Mouse (Mus musculus) layer of hippocampus, postnatal 36 days (tissue): ENCODE results near the gene Tnf. TPM values are rescaled to one million over a fixed set of nuclear protein-coding genes. Genes with fewer than 3 reads are reported as not detected.
A peak's percentile ranks its signal among the peaks of the same experiment; 100 is the strongest.

Source experiments
- DNase-seq, 2 experiments: peaks; one replicate each; pipeline ENCODE4 v3.0.0; 2022
- total RNA-seq, 2 experiments: library from RNA; stranded (reverse); gene quantifications; 2 replicates each; pipeline ENCODE4 v1.2.3; 2021

Tnf gene
- total RNA-seq, 2 experiments from 2014 or later = not detected

DNA sequence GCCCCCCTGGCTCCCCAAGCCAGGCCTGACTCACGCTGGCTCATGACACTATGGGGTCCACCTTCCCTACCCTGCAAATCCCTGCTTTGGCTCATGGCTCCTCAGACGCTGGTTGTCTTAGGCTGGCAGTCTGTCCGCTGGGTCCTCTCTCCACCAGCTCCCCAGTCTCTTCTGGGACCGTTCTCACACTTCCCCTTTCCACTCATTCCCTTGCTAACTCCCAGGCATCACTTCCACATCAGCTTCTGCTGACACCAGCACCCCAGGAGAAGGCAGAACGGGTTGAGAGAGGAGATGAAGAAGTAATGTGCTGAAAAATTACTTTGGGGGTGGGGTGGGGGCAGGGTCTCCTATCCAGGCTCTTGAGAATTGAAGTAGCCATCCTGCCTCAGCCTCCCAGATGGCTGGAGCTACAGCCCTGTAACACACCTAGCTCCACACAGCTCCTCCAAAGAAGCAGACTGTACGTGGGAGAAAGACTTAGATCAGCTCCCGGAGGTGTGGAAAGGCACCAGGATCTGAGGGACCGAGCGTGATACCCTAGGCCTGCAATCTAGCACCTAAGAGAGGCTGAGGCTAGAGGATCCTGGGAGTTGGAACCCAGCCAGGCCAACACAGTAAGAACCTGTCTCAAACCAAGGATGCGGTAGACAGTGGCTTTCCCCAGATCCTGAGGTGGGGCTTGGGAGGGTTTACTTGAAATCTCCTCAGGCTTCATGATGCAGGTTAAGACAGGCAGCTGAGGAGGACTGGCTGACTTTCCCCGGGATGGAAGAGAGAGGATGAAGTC, 29.2 kb downstream of the Tnf start:
- no peak for DNase-seq

DNA sequence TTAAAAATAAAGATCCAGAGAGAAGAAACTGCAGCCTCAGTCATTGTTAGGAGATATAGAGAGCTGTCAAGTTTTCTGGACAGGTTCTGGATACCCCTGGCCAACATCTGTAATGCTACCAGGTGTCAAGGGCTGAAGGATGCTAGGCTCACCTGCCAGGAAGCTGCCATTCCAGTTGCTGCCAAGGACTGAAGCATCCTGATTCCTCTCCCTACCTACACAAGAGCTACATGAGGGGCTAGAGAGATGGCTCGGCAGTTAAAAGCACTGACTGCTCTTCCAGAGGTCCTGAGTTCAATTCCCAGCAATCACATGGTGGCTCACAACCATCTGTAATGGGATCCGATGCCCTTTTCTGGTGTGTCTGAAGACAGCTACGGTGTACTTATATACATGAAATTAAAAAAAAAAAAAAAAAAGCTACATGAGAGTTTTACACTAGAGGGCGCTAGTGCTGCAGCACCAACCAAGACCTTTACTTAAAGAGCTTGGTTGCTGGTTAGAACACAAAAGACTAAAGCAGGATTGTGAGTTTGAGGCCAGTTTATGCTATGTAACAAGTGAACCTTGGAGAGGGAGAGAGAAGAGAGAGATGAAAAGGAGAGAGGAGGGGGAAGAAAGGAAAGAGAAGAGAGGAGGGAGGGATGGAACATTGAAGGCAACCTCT, 33.1 kb downstream of the Tnf start:
- DNase-seq = no peak

DNA sequence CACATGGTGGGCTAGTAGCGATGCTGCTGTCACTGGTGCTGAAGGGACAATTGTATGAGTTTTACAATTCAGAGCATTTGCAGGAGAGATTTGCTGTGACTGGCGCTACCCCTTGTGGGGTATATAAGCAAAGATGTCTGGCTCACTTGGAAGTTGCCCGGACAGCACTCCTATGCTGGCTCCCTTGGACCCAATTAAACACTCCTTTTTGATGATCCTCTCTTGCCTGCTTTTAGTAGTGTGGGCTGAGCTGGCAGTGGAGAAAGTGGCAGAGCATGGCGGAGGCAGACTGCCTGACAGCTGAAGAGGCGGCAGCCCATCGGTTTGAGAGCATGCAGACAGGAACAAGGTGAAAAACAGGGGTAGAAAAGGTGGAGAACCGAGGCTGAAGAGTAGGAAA, 34.0 kb downstream of the Tnf start:
- no peak for DNase-seq

DNA sequence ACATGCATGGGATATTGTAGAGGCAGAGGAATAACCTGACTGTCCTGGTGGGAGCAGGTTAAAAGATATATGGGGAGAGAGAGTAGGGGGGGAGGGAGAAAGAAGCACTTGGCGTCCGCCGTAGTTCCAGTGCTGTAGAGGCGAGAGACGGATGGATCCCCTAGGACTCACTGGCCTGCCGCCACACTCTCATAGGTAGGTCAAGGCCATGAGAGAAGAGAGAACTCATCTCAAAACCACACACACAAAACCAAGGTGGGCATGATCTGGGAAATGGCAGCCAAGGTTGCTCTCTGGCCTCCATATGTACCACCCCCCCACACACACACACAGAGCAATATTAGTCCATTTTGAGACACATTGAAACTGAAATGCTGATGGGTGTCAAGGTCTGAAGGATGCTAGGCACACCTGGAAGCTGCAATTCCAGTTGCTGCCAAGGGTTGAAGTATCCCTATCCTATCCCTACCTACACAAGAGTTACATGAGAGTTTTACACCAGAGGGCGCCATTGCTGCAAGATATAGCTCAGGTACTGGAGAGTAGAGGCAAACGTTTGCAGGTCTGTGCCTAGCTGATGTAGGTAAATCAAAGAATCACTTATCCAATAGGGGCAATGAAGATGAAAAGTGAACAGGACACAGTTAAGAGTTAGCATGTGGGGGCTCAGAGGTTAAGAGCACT, 35.3 kb downstream of the Tnf start:
- no peak for DNase-seq

DNA sequence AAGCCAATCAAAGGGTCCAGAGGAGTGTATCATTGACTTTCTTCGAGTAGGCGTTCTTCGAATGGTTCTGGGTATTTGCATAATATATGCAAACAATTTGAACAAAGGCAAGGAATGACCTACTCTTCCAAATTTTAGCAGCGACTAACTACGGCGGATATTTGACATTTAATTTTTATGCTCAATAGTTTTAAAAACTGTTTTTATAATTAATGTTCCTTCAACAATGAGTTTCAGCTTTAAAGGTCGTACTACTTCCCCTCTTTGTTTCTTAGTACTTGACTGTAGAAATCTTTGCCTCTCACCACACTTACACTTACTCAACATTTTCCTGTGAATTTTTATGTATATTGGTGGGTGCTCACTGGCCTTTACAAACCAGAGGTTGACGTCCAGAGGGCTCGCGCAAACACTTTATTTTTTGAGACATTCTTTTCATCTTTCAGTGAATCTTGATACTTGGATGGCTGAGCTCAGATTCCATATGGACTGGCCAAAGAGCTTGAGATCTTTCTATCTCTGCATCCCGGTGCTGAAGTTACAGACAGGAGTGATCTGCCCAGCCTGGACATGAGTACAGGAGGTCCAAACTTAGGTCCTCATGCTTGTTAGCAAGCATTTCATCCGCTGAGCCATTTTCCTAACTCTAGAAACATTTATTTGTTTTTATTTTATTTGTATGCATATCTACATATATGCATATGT, 36.2 kb downstream of the Tnf start:
- DNase-seq = no peak

DNA sequence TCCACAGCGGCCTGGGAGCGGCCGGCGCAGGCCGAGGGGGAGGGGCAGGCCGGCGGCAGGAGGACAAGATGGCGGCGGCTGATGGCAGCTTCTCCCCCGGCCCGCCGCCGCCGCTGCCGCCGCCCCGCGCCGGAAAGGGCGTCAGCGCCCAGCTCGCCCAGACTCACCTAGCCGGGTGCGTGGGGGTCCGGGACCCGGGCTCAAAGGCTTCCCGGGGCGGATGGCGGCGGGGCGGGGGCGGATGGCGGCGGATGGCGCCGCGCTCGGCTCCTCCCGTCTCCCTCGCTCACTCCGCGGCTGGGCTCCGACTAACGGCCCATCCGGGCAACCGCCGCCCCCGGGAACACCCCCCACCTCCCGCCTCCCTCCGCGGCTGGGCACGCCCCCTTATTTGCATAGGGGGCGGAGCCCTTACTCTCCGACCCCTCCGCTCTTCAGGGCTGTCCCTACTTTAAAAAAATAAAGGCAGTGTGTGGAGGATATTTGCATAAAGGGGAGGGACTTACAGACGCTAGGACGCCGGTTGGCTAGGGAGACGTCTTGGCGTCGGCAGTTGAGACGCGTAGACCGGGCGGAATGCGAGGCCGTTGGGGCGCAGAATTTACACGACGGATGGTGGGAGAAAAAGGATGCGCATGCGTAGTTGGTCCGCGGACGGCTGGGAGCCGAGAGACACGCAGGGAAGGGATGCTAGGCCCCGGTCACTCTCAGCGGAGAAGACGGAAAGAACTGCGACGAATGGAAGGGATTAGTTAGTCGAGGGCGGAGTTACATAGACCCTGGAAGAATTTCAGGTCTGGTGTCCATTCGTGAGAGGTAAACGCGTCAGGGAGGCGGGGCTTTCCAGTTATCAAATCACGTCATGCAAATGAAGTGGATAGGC, 37.0 kb downstream of the Tnf start, which contains the start of gene Prrc2a:
Gene Prrc2a, minus strand, starts transcription at position 330 of the 883 bp plus-strand sequence.
- DNase-seq = peak; percentile 99

DNA sequence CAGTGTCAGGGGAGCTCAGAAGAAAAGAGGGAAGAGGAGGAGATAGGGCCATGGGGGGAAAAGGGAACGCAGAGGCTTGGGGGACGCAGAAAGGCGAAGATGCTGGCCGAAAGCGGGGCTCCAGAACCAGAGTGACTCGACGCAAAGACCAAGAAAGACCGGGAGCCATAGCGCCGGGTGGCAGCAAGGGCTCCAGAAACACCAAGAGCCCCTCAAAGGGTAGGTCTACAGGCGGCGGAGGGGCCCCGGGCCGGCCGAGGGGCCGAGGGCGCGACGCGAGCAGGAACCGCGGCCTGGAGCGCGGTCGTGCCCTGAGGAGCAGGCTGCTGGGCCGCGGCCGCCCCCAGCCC, 37.6 kb downstream of the Tnf start:
- no peak for DNase-seq

DNA sequence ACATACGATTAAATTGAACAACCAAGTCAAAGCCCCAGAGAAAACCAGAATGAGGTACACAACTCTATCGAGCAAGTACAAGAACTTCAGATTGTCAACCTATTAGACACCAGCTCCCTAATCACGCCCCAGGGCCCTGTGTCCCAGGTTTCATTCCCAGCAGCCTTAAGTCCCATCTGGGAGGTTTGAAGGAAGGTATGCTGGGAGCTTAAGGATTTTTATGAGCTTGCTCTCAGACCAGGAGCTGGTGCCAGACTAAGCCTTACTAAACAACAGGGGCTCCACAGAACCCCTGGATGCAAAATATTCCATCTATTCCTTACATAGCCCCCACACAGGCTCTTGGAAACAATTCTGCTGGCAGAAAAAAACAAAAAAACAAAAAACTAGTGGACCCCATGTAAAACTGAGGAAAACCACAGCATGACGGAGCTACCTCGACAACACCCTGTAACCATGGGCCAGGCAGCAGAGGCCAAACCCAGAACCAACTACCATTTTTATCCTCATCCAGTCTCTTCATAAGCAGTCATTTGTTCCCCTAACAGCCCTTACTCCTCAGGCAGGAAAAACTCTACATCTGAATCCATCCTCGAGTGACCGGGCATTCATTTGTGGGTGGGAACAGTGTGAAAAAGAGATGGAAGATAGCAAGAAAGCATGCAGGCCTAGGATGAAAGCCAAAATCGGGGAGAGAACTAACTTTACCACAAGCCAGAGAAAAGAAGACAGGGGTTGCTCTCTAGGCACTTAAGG, 38.3 kb downstream of the Tnf start:
- DNase-seq = no peak

DNA sequence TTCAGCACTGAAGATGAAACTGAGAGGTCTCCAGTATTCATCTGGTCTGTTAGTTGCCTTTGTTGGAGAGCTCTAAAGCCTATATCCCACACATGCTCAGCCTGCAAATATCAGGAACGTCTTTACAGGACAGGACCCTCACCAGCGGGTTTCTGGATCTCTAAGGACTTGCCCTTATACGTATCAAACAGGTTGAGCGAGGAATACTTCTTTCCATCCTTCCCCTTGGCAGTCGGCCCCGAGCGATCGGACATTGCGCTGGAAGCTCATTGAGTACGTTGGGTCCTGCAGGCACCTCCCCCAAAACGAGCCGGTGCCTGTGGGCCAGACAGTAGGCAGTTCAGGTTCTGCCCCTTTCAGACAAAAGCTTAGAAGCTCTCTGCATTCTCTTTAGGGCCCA, 39.1 kb downstream of the Tnf start:
- peak in 1 of 2 experiments; percentile 24 for DNase-seq

DNA sequence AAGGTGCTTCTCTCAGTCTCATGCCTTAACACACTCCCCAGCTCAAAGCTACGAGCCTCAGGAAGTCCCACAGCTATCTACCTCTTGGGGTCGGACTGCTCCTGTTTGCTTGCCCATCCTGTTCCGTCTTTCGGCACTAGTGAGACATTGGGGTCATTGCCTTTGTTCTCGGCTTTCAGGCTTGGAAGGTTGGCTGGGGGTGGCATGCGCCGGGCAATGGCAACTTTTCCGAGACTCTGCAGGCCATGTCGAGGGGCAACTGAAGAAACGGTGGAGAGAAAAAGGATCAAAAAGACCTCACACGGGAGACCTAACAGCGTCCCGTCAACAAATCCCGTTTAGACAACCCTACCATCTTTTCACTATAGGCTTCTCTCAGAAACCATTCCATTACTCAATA, 39.7 kb downstream of the Tnf start:
- no peak for DNase-seq

DNA sequence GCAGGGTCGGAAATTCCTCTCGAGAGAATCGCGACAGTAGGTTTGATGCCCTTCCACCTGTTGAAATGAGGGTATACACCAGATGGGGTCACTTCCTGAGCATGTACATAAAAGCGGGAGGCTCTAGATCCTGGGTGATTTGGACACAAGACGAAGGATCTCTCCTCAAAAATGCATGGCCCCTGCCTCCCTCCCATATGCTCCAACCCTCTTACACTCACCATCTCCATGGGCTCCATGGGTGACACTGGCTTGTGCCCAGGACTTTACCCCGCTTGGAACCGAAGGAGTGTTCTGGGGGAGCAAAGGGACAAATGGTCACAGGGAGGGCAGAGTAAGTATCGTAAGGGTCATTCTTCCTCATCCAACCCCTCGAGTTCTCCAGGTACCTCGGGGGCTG, 40.4 kb downstream of the Tnf start:
- no peak for DNase-seq

DNA sequence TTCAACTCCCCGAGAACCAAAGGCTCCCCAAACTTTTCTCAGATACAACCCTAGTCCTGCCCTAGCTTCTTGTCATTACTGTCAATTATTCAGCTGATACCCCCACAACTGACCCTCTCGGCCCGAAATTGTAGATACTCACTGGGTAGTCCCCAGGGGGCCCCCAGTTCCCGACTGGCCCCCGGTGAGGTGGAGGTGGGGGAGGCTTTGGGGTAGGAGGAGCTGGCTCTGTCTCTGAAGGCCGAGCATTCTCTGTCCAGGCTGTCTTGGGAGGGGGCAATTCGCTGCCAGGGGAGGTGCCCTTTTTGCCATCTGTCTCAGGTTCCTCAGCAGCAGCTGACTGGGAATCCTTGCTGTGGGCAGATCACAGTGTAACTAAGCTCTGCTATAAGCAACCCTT, 42.2 kb downstream of the Tnf start:
- DNase-seq = no peak

DNA sequence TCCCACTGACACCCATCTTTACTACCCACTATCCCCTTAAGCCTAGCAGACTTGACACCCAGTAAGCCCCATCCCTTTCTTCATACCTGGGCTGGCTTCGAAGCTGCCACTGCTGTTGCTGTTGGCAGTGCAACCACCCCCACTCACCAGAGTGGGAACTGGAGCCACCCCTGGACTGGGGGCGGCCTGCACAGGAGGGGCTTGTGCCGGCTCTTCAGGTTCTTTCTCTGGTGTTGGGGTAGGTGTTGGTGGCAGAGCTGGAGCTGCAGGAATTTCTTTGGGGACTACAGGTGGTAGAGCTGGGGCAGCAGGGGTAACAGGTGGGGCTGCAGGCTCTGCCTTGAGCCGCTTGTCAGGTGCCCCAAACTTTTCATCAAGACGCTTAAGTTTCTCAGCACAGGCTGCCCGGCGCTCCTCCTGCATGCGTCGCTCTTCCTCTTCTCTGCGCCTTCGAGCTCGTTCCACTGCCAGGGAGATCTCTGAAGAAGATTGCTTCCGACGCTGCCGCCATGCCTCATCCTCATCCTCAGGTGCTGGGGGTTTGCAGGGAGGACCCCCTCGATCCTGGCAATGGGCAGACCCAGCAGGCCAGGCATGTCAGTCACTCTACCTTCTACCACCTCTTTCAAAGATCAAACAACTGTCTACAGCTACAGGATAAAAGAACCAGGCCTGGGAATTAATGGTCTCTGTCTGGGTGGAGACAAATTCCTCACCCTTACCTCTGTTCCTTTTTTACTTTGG, 42.8 kb downstream of the Tnf start:
- no peak for DNase-seq

DNA sequence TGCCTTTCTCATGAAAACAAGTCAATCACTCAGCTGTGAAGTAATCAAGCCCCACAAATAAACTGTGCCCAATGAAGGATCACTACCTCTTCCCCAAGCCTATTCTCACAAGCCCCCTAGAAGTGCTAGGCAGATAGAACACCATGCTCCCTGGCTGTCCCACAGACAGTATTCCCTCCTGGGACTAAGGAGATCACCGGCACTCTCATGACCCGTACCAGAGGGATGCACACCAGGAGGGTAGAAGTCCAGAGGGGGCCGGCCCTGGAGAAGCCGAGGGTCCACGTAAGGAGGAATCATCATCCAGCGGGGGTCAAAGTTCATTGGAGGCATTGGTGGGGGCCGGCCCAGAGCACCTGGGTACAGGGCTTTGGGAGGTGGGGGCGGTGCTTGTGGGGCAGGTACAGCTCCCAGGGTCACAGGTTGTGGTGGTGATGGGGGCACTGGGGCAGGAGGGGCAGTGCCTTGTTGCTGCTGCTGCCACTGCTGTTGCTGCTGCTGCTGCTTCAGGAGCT, 44.1 kb downstream of the Tnf start:
- no peak for DNase-seq

DNA sequence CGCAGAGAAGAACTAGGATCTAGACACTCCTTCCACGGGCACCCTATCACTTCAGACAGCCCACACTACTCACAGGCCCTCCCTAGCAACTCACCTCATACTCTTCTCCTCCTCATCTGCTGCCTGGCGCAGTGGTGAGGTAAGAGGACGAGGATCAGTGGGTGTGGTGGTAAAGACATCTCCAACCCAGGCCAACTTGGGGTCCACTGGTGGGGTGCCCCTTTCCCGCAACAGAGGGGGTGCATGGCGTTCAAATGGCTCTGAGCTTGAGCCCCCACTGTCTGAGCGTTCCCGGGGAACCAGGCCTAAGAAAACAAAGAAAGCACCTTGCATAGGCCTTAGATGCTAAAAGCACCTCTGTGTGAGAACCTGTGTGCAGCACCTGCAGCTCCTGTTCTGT, 44.6 kb downstream of the Tnf start:
- no peak for DNase-seq

DNA sequence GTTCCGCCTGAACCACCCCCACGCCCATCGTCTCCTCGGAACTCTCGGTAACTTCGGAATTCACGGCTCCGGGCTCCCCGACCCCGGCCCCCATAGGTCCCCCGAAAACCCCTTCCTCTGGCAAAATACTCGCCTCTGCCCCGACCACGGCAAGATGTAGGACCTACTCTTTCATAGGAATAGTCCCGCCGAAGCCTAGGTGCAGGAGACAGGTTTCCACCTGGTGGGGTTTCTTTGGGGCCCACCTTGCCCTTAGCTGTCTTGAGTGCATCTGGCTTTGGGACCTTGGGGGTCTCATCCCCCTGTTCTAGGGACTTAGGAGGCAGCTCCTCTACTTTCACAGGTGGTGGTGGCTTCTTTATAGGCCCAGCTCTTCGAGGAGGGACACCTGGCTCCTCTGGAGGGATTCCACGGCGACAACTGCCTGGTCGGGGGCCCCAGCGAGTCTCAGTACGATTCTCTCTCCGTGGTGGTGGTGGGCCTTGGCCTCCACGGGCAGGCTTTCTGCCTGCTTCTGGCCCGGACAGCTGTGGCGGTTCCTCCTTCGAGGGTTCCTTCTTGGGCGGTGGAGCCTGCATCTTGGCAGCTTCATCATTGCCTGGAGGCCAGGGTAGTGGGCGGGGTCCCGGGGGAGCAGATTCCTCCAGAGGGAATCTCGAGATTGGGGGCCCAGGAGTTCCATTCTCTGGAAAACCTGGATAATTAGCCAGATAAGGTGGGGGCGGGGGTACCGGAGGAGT, 45.2 kb downstream of the Tnf start:
- DNase-seq = no peak

DNA sequence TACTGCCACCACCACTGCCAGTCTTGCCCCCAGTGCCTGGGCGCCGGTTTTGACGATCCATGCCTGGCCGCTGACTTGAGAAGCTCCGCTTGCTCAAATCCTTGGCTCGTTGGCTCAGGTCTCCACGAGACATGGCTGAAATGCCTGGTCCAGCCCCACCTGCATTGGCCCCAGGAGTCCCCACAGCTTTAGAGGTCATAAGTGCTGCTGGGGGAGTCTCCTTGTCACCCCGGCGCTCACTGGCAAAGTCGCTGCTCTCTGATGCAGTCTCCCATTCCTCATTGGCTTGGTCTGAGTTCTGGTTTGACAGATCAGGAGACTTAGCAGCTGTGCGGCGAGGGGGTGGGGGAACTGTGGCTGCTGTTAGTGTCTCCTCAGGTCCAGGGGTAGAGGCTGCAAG, 46.4 kb downstream of the Tnf start:
- no peak for DNase-seq

DNA sequence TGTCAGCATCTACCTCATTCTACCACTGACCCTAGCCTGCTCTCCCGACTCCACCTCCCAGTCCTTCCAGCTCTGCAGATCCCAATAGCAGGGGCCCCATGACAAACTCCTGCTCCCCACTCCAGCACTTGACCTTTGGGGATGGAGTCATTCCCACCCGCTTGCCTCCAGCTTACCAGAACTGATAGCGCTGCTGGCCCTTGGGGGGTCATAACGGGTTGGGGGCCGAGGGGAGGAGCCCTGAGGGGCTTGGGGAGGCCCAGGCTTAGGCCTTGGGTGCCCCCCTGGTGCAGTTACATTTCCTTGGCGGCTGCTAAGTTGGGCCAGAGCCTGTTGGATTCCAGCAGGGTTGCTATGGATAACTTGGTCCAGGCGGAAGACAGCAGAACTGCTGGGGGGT, 47.2 kb downstream of the Tnf start:
- no peak for DNase-seq

DNA sequence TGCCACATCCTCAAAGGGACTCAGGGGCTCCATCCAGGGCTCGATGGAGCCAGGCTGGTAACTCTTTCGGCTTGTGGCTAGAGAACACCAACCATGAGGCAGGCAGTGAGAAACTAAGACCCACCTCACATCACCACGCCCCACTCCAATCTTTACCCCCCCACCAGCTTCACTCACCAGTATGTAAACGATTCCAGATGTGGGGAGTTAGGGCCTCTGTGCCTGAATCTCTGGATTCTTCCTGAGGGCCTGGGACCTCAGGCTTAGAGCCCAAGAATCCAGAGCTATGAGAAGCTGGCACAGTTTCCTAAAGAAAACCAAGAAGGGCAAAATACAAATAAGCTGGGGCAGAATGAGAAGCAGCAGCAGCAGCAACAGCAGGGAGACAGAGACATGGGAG, 47.9 kb downstream of the Tnf start:
- no peak for DNase-seq

DNA sequence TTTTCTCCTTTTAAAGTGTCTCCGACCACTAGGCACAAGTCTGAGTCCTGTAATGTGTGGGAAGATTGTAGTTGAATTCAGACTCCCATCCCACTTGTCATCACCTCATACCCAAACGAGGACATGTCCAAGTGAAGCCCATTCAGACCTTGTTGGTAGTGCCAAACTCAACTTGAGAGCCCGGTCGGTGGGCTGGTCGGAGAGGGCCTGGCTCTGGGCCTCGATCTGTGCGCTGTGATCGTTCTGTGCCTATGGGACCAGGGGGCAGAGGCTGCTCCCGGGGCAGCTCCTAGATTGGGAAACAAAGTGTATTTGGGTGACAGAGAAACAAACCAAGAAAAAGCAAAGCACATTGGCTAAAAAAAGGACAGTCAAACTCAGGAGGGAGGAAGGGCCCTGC, 48.7 kb downstream of the Tnf start:
- DNase-seq = no peak
